Mouse (Mus musculus): Measurements from ENCODE around the gene Gm13691.

GRCm38 (mm10) chr2:84039277-84039676 lies 48.9 kb downstream of the Gm13691 start:
- no peak for TF ChIP-seq CTCF (IDR thresholded peaks at IDR 0.05; ENCODE audit: low read depth)
- TF ChIP-seq EP300 (IDR thresholded peaks at IDR 0.05; ENCODE audit: low read depth) = no peak

Measured in liver, embryonic 14.5 days (tissue).